Mouse (Mus musculus) lung, adult 2 months (tissue): ENCODE data around the gene Hexdc.

Experiments
- CTCF ChIP-seq: fragments of 200-500 bp; IDR thresholded peaks from 2 replicates; pipeline ENCODE4 v1.5.1; 2011; ENCODE audit warnings: mild to moderate bottlenecking, low read length, control low read depth; ENCODE audit not compliant: insufficient read depth
- POLR2A ChIP-seq: fragments of 200-500 bp; IDR thresholded peaks from 2 replicates; pipeline ENCODE4 v1.6.1; 2011; ENCODE audit warnings: low read depth, mild to moderate bottlenecking, control low read depth, low read length, borderline replicate concordance; ENCODE audit errors: extremely low read depth

DNA sequence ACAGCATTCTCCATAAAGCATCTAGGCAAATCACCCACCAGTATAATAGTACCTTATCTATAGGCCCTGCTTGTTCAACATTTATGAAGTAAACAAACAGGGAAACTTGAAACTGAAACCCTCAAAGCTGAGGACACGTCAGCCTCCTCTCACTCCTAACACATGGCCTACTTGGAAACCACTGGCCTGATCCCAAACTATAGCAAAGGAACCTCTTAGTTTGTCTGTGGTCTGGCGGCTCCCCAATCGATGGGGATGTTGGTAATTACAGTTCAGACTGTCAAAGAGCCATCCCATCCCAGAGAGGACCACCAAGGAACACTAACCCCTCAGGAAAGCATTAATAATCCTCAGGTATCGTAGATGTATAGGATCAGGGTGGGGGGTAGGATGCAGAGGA, 4.4 kb upstream of the Hexdc start:
- TF ChIP-seq POLR2A (no peak), CTCF (no peak)
